Mouse (Mus musculus) cerebellum, adult 2 months (tissue): ENCODE measurements around the gene Gm12886. TPM values are rescaled to one million over a fixed set of nuclear protein-coding genes. Genes with fewer than 3 reads are reported as not detected.

Experiments
- DNase-seq, 2 experiments: peaks; one replicate each; pipeline ENCODE4 v3.0.0; 2021
- H3K27ac ChIP-seq: fragments of 200-500 bp; 2 replicates; pipeline ENCODE4 v1.5.1; 2012; ENCODE audit warnings: low read length, control low read depth, inconsistent platforms; ENCODE audit not compliant: insufficient read depth
- H3K27me3 ChIP-seq: fragments of 200-500 bp; 2 replicates; pipeline ENCODE4 v1.6.1; 2012; ENCODE audit warnings: inconsistent platforms, mild to moderate bottlenecking, low read length, moderate library complexity; ENCODE audit not compliant: control insufficient read depth, insufficient read depth
- H3K4me1 ChIP-seq: fragments of 200-500 bp; 2 replicates; pipeline ENCODE4 v1.6.1; 2011; ENCODE audit warnings: low read length; ENCODE audit not compliant: control insufficient read depth, insufficient read depth
- H3K4me3 ChIP-seq: fragments of 200-500 bp; replicated peaks from 2 replicates; pipeline ENCODE3; 2011; ENCODE audit warnings: mild to moderate bottlenecking, low read depth, low read length, control low read depth; ENCODE audit not compliant: insufficient read depth
- CTCF ChIP-seq: fragments of 200-500 bp; IDR thresholded peaks from 2 replicates; pipeline ENCODE4 v1.5.1; 2011; ENCODE audit warnings: low read depth, mild to moderate bottlenecking, control low read depth, low read length, moderate library complexity, borderline replicate concordance; ENCODE audit not compliant: insufficient read depth
- POLR2A ChIP-seq: fragments of 200-500 bp; IDR thresholded peaks from 2 replicates; pipeline ENCODE4 v1.6.1; 2011; ENCODE audit warnings: low read length, control low read depth, borderline replicate concordance; ENCODE audit not compliant: insufficient read depth
- WGBS: fragments of 180-500 bp; shearing (Covaris S2); methylation state at CpG from one replicate; pipeline ENCODE4 v1.1.7; 2018; 5-methylcytosine and 5-hydroxymethylcytosine counted together
- polyA plus RNA-seq: library from polyadenylated mRNA; depleted of rRNA; stranded (reverse); fragments of >200 nt; gene quantifications from 2 replicates; pipeline ENCODE4 v1.2.3, GENCODE M21; 2012; rRNA removed

Gm12886 gene
- polyA plus RNA-seq: not detected in 2 replicates

DNA sequence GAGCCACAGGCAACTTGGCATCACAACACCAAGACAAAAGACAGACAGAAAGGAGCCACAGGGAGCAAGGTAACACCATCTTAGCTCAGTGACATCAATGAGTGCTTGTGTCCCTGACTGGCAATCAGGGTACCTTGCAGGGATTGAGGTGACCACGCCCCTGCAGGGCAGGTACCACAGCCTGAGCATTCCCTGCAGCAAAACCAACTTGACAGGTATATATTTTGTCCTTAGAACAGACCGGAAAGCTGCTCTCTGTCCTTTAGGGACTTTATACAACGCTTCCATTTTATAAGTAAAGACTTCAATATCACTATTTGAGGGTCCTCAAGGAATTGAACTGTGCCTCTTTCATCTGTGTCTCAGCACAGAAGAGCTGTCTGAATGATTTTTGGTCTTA, at the start of gene Gm12886:
Gm12886 (minus strand) TSS at position 101 of the 400 bp plus-strand sequence.
- no peak for DNase-seq
- Histone ChIP-seq H3K27me3 (no peaks in the 10 kb centered on the region), H3K4me3 (no peak within 1 kb of the TSS), H3K4me1 (no peaks in the 10 kb centered on the region), H3K27ac (no peak within 1 kb of the TSS)
- WGBS: 56% methylated on average over 3 of the region's 3 CpGs
- TF ChIP-seq POLR2A (no peak), CTCF (no peak)

Other genes starting within 250 kb of the Gm12886 start
- 14.9 and 16.0 TPM in 2 replicates for gene Rlf, start 208.0 kb downstream of the Gm12886 start, polyA plus RNA-seq
- gene Gm12888, start 98.2 kb downstream of the Gm12886 start, polyA plus RNA-seq: not detected in 2 replicates
- not detected in 2 replicates for gene Gm12887, start 199.0 kb upstream of the Gm12886 start, polyA plus RNA-seq